Mouse (Mus musculus) urinary bladder, postnatal 10 days (tissue): Measurements from ENCODE around the gene Ptpro.

ENCODE experiments used
- DNase-seq: peaks from one replicate; pipeline ENCODE4 v3.0.0; 2022; ENCODE audit warnings: low spot score

Gene Ptpro

GRCm38 (mm10) chr6:137498781-137499180, 246.7 kb downstream of the Ptpro start:
- DNase-seq: no peak

- no peak for DNase-seq
Measured at GRCm38 (mm10) chr6:137503009-137503408, 250.9 kb downstream of the Ptpro start.

DNA sequence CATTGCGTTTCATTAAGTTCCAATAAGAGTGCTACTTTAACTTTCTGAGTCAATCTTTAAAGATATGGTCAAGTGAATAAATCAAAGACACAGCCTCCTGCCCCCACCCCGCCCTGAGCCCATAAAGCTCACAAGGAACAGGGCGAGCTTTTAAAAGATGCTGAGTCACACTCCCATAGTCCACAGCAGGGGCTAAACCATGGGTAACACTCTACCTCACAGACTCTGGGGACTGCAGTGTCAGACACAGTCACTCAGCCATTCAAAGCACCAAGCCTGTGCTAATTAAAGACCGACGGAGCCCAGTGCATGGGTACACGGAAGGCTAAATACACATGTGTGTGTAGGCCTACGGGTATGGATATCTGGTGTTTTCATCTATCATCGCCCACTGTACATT, 251.3 kb downstream of the Ptpro start:
- DNase-seq: no peak

- no peak for DNase-seq
Measured at GRCm38 (mm10) chr6:137504052-137504451, 251.9 kb downstream of the Ptpro start.

DNA sequence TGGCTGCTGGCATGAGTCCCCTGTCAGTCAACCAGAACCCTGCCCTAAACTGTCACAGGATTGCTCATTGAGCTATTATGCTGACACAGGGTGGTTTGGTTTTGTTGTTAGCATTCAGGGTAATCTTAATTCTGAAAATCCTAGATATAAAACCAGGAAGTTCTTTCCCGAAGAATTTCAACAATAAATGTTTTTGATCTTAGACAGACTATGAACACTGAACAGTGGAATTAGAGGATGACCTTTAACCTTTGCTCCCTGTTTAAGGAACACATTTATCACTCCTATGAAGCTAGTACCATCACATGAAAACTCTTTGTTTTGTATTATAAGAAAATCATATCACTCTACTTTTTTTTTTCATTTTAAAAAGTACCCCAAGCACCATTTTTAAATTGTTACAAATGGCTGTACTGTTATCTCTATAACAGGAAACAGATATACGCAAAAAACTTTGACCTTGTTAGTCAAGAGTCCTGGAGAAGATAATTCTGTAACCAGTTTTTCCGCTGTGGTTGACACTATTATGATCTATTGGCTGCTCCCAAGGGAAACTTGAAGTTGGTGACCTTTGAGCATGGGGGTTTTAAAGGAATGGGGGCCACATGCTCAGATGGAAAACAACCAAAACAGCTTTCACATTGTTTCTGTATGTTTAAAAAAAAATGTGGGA, 253.6 kb downstream of the Ptpro start:
- no peak for DNase-seq

DNA sequence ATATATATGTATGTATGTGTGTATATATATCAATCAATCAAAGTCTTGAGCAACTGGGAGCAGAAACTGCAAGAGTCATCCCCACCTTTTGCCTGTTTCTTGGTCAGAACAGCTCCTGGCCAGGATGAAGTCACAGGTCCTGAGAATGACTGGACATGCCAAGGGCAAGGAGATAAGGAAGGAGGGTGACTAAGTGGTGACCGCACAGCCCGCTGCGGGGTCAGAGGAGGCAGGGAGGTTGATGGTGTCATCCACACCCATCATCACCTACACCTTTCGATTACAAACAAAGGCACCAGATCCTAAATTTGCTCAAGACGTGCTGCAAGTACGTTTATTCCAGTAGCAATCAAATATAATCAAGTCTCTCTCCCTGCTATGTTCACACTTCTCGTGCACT, 254.4 kb downstream of the Ptpro start:
- no peak for DNase-seq

DNA sequence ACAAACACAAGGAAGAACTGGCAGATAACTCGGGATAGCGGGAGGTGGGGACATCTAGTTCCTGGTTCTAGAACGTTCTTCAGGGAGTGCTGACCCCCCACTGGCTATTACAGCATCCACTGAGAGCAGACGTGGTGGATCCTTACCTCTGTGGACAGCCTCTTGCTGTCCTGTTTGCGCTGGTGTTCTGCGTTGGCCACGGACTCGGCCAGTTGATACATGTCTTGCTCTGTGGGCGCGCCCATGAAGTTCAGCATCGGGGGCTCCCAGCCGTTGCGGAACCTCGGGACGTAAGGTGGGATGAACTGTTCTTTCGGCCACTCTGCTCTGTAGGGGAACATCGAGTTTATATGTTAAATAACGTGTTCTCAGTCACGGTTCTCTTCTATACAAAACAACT, 256.8 kb downstream of the Ptpro start:
- no peak for DNase-seq

DNA sequence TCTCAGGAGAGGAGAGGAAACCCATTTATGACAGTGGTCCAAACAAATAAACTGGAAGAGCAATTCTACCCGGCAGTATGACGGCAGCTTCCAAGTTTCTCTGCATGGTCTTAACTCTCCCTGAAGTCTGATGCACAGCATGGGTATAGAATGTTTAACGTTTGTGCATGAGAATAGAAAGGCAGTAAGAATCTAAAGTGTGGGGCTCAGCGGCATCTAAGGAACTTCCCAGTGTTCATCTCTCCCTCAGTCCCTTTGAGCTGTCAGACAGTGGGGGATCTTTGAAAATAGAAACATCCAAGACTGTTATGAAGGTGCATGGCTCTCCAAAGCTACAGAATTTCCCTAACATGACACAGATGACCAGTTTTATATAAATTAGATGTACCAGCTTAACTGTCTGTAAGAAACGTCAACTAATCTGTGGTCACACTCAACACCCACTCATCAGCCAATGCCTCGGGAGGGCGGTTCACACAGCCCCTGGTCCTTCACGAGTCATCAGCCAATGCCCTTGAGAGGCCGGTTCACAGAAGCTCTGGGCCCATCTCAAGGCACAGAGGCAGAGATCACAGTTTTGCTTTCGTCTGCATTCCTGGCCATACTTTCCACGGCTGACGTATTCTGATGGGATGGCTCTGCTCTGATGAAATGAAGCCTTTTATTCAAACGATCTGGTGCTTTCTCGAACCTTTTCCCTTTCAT, 257.4 kb downstream of the Ptpro start:
- no peak for DNase-seq

- DNase-seq: no peak
Measured at GRCm38 (mm10) chr6:137512753-137513152, 260.6 kb downstream of the Ptpro start.
